Mouse (Mus musculus): Measurements from ENCODE around the gene Rxra. TPM values are rescaled to one million over a fixed set of nuclear protein-coding genes. Genes with fewer than 3 reads are reported as not detected.

Gene Rxra
- 4.3 TPM for polyA plus RNA-seq (2014; fragmentation: Illumina TruSeq; extraction: RNeasy Lipid Tissue Mini Kit (QIAGEN cat#74804))

DNA sequence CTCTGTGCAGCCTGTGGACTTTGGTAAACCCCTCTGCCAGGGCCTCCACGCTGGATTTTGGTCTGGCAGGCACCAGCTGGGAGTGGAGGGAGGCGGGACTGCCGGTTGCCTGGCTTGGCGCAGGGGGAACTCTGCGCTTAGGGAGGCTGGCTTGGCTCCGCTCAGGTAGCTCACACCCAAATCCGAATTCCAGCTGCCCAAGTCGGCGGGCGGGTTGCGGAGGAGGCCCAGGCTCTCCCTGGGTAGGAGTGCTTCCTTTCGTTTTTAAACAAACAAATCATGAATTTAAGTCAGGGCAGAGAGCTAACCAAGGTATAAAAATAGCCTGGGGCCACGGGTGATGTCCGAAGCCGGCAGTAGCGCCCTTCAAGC is at the start of gene Rxra:
TSS of gene Rxra (plus strand) at position 335 of the 372 bp plus-strand sequence.

Other genes with a start within 250 kb of the Rxra start
- 3.9 TPM for gene Vav2, start 249.4 kb upstream of the Rxra start, polyA plus RNA-seq (2014; fragmentation: Illumina TruSeq; extraction: RNeasy Lipid Tissue Mini Kit (QIAGEN cat#74804))
- 3.2 TPM for gene Brd3os, start 234.1 kb upstream of the Rxra start, polyA plus RNA-seq (2014; fragmentation: Illumina TruSeq; extraction: RNeasy Lipid Tissue Mini Kit (QIAGEN cat#74804))
- 37.3 TPM for gene Brd3, start 168.8 kb upstream of the Rxra start, polyA plus RNA-seq (2014; fragmentation: Illumina TruSeq; extraction: RNeasy Lipid Tissue Mini Kit (QIAGEN cat#74804))
- gene Wdr5, start 161.3 kb upstream of the Rxra start, polyA plus RNA-seq (2014; fragmentation: Illumina TruSeq; extraction: RNeasy Lipid Tissue Mini Kit (QIAGEN cat#74804)) = 20.4 TPM
- 7.0 TPM for gene Col5a1, start 210.0 kb downstream of the Rxra start, polyA plus RNA-seq (2014; fragmentation: Illumina TruSeq; extraction: RNeasy Lipid Tissue Mini Kit (QIAGEN cat#74804))